Mouse (Mus musculus) neural tube, embryonic 12.5 days (tissue): ENCODE data around the gene Ube3b. TPM values are rescaled to one million over a fixed set of nuclear protein-coding genes. Genes with fewer than 3 reads are reported as not detected.

Source experiments
- ATAC-seq: fragments of 200-750 bp; cut with Nextera tagmentation; 2 replicates; pipeline ENCODE4 v1.8.0; 2017; ENCODE audit warnings: low read depth, mild to moderate bottlenecking, moderate TSS enrichment, moderate library complexity; ENCODE audit not compliant: low FRiP score
- H3K27ac ChIP-seq: fragments of 300-500 bp; sonication (generic); 2 replicates; pipeline ENCODE4 v1.5.1; 2016
- H3K27me3 ChIP-seq: fragments of 300-500 bp; sonication (generic); replicated peaks from 2 replicates; pipeline ENCODE4 v1.6.1; 2016; ENCODE audit warnings: mild to moderate bottlenecking
- H3K36me3 ChIP-seq: fragments of 300-500 bp; sonication (generic); 2 replicates; pipeline ENCODE4 v1.6.1; 2016; ENCODE audit warnings: mild to moderate bottlenecking
- H3K4me1 ChIP-seq: fragments of 300-500 bp; sonication (generic); 2 replicates; pipeline ENCODE4 v1.6.1; 2016
- H3K4me2 ChIP-seq: fragments of 300-500 bp; sonication (generic); replicated peaks from 2 replicates; pipeline ENCODE4 v1.6.1; 2016; ENCODE audit warnings: mild to moderate bottlenecking
- H3K4me3 ChIP-seq: fragments of 300-500 bp; sonication (generic); 2 replicates; pipeline ENCODE4 v1.5.1; 2016
- H3K9ac ChIP-seq: fragments of 300-500 bp; sonication (generic); 2 replicates; pipeline ENCODE4 v1.6.1; 2016; ENCODE audit warnings: mild to moderate bottlenecking
- H3K9me3 ChIP-seq: fragments of 300-500 bp; sonication (generic); 2 replicates; pipeline ENCODE4 v1.6.1; 2016; ENCODE audit warnings: mild to moderate bottlenecking
- WGBS: fragments of 180-500 bp; shearing (Covaris S2); methylation state at CpG from one replicate; pipeline ENCODE4 v1.1.7; 2016; 5-methylcytosine and 5-hydroxymethylcytosine counted together
- polyA plus RNA-seq: library from polyadenylated mRNA; unstranded; fragments of >200 nt; fragmentation: Nextera tagmentation; extraction: Ambion mirVana; gene quantifications from 2 replicates; pipeline ENCODE4 v1.2.1, GENCODE M21; 2016

Ube3b gene
- polyA plus RNA-seq, 1 experiment from 2014 or later, result 55.0 TPM

DNA sequence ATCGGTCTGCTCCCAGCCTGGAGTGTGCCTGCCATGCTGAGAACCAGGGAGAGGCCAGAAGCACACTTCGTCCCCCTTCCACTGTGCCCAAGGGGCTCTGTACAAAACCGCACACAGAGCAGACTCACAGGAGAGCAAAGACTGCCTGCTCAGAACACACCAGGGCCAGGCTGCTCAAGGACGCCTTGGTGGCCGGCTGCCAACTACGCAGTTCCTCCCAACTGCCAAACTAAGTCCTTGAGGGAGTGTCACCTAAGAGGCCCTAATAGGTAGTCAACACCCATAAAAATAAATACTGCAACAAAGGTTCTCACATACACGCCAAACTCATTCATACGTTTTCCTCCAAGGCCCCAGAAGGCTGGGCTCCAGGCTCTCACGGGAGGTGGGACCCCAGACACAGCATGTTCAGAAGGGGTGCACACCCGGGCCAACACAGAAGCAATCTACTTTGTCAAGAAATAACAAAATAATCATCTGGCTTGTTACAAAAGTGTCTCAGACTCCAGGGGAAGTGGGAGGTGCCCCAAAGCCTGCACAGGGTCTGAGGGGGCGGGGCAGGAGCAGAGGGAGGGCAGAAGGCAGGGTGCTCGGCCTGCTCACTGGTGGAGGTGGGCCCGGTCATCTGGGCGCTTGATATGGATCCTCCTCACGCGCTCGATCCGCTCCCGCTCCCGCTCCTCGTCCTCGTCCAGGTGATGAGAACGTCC is 15.2 kb upstream of the Ube3b start:
- no peak overlapping the region for H3K4me2 ChIP-seq
- no peak overlapping the region for H3K9ac ChIP-seq
- H3K4me3 ChIP-seq, result no peak overlapping the region
- H3K27ac ChIP-seq, result no peak overlapping the region
- H3K4me1 ChIP-seq, result peaks cover 9% of the 10 kb centered on the region; the same call in 1 of the 2 replicates
- no peaks in the 10 kb centered on the region for H3K9me3 ChIP-seq
- no peaks in the 10 kb centered on the region for H3K27me3 ChIP-seq
- 91% methylated on average over 23 of the region's 23 CpGs for WGBS
- no peak for ATAC-seq
- peaks cover 95% of the 10 kb centered on the region for H3K36me3 ChIP-seq

DNA sequence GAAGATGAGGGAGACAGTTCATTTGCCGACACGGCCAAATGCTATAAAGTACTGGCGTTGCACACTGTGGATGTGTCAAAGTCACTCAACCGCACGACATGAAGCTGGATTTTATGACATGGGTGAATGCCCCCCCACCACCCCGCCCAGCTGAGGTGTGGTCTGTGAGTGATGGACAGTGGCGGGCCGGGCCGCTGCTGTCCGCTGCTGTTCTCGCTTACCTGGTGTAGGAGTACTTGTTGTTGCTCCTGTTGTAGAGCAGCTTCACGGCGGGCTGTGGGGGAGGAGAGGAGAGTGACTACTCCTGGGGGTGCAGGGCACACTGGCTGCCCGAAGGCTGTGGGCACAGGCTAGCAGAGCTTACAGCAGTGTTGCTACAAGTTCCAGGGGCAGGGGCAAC is 12.3 kb upstream of the Ube3b start:
- WGBS, result 91% methylated on average over 14 of the region's 14 CpGs
- no peak overlapping the region for H3K4me3 ChIP-seq
- no peak overlapping the region for H3K9ac ChIP-seq
- H3K9me3 ChIP-seq, result no peaks in the 10 kb centered on the region
- no peaks in the 10 kb centered on the region for H3K27me3 ChIP-seq
- peaks cover 16% of the 10 kb centered on the region for H3K4me1 ChIP-seq
- peaks cover 99% of the 10 kb centered on the region for H3K36me3 ChIP-seq
- no peak for ATAC-seq
- no peak overlapping the region for H3K27ac ChIP-seq
- no peak overlapping the region for H3K4me2 ChIP-seq

DNA sequence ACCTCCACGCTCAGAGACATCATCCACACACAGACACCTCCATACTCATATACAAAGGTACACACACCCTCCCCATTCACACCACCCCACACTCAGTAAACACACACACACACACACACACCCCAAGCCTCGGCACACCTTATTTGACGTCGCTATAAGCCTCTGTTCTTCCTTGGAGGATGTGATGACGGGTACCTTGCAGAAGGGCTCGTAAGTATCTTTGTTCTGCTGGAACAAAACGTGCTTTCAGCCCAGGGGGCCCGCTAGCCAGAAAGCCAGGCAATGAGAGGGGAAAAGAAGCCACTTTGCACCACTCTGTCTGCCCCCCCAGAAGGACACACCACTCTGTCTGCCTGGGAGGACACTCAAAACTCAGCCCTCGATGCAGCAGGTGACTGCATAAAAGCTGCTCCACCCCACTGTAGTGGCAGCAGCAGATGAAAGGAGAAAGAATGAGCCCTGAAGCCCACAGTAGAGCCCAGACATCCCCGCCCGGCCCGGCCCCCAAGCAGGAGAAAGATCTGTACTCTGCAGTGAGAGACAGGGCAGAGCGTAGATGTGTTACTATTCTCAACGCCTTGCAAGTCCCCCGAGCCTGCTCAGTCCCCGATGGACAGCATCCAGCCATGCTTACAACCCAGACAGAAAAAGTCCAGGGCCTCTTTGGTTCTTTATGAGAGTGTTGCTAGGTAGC is 11.5 kb upstream of the Ube3b start:
- Histone ChIP-seq H3K4me3 (no peak overlapping the region), H3K36me3 (peaks cover 99% of the 10 kb centered on the region), H3K9ac (no peak overlapping the region), H3K4me1 (peaks cover 19% of the 10 kb centered on the region), H3K27me3 (no peaks in the 10 kb centered on the region), H3K4me2 (no peak overlapping the region), H3K27ac (no peak overlapping the region), H3K9me3 (no peaks in the 10 kb centered on the region)
- ATAC-seq, result no peak
- 87% methylated on average over 16 of the region's 16 CpGs for WGBS

DNA sequence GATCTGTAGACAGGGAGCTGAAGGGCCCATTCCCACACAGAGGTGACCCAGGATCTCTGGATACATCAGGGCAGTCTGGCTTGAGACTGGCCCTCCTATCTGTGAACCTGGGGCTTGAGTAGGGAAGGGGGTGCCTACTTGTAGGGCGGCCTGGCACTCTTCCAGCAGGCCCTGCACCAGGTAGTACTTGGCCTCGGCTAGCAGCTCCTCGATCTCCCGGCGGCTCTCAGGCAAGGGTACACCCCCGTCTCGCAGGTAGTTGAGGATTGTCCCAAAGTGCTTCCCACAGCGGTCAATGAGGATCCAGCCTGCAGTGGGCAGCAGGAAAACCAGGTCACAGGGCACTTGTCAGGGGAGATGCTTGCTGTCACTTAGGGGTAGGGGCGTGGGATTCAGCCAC is 10.5 kb upstream of the Ube3b start:
- Histone ChIP-seq H3K4me3 (no peak overlapping the region), H3K4me1 (peaks cover 23% of the 10 kb centered on the region), H3K4me2 (no peak overlapping the region), H3K9me3 (no peaks in the 10 kb centered on the region), H3K9ac (no peak overlapping the region), H3K27ac (no peak overlapping the region), H3K27me3 (no peaks in the 10 kb centered on the region), H3K36me3 (peaks cover 99% of the 10 kb centered on the region)
- WGBS, result 94% methylated on average over 9 of the region's 9 CpGs
- ATAC-seq, result no peak

DNA sequence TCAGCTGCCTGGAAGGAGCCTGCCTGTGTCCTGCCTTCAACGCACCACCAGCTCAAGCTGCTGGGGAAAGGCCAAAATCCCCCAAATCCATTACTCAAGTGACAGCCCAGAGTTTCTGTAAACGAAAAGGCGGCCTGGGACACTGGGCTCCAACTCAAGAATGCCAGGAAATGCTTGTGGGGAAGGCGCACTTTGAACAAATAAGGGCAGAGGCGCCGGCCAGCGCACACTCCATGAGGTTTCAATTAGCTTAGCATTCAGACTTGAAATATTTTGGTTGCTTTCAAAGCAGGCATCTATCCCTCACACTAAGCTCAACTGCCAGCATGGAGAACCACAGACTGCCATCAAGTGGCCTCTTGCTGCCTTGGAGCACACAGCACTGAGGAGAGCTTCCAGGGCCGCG is 10.0 kb upstream of the Ube3b start:
- 0 out of 2 replicates have a peak overlapping the region, but pooled peaks have one; percentile 1 for H3K4me2 ChIP-seq
- H3K4me1 ChIP-seq, result peaks cover 23% of the 10 kb centered on the region
- H3K27ac ChIP-seq, result no peak overlapping the region
- H3K9me3 ChIP-seq, result no peaks in the 10 kb centered on the region
- H3K36me3 ChIP-seq, result peaks cover 99% of the 10 kb centered on the region
- no peak overlapping the region for H3K9ac ChIP-seq
- no peak for ATAC-seq
- WGBS, result 76% methylated on average over 9 of the region's 9 CpGs
- H3K4me3 ChIP-seq, result no peak overlapping the region
- H3K27me3 ChIP-seq, result no peaks in the 10 kb centered on the region

DNA sequence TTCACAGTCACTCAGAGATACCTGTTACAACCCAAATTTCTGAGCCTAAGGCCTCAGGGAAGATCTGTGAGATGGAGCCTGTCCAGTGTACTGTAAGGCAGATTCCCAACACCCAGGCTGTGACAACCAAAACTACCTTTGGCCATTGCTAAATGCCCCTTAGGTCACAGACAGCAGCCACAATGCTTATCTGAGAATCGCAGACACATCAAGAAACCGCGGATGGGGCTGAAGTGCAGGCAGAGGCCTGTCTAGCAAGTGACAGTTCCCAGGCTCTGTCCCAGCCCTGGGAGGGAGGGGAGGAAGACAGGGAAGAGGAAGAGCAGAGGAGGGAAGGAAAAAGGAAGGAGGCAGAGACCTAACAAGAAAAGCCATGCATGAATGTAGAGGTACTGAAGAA is 9.1 kb upstream of the Ube3b start:
- H3K4me3 ChIP-seq, result no peak overlapping the region
- H3K27me3 ChIP-seq, result no peaks in the 10 kb centered on the region
- no peaks in the 10 kb centered on the region for H3K9me3 ChIP-seq
- no peak overlapping the region for H3K4me2 ChIP-seq
- H3K9ac ChIP-seq, result no peak overlapping the region
- peaks cover 97% of the 10 kb centered on the region for H3K36me3 ChIP-seq
- peaks cover 23% of the 10 kb centered on the region for H3K4me1 ChIP-seq
- 91% methylated on average over 3 of the region's 3 CpGs for WGBS
- H3K27ac ChIP-seq, result no peak overlapping the region
- ATAC-seq, result no peak

DNA sequence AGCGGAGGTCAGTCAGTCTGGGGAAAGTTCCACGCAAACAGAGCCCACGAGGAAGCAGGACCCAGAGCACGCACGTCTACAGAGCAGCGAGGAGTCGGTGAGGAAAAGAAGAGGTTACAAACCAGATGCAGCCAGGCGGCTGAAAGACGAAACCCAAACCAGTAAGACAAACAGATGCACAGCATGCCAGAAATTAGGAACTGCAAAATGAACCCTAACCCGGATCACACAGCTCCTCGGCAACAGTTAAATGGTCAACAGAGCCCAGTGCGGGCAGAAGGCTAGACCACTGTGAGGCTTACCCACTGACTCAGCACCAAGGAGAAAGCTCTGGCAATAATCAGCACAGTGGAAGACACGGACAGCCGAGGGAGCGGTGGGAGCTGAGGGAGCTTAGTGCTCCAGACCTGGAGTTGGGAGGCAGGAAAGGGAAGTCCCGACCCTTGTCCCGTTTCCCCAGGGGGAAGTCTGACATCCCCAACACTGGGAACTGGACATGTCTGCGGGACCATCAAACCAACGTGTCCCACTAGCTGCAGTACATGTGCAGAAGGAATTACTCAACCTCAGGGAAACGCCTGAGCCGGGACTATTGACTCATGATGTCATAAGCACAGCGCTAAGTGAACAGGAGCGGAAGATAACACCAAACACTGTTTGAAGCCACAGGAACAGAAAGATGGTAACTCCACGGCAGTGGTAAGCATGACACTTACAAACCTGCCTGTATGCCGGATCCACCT is 8.5 kb upstream of the Ube3b start:
- Histone ChIP-seq H3K27me3 (no peaks in the 10 kb centered on the region), H3K36me3 (peaks cover 91% of the 10 kb centered on the region), H3K27ac (no peak overlapping the region), H3K4me3 (no peak overlapping the region), H3K9me3 (no peaks in the 10 kb centered on the region), H3K9ac (no peak overlapping the region), H3K4me2 (no peak overlapping the region), H3K4me1 (peaks cover 25% of the 10 kb centered on the region)
- WGBS, result 74% methylated on average over 25 of the region's 25 CpGs
- no peak for ATAC-seq

DNA sequence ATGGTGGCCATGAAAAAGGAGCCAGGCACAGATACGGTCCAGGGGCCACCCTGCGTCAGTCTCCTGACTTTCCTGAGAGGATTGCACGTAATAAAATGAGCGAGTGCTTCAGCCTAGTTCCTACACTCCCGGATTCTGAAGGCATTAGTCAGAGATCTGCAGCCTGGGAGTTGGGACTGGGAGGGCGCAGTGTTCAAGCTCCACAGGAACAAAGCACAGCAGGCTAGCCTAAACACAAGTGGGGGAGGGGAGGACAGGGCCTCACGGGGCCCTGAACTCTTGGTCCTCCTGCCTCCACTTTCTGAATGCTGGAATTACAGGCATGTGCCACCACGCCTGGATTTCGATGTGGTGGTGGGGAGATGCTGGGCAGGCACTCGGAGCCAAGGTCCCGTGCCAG is 7.8 kb upstream of the Ube3b start:
- Histone ChIP-seq H3K4me3 (no peak overlapping the region), H3K9me3 (no peaks in the 10 kb centered on the region), H3K36me3 (peaks cover 85% of the 10 kb centered on the region), H3K4me1 (peaks cover 31% of the 10 kb centered on the region), H3K9ac (no peak overlapping the region), H3K27ac (no peak overlapping the region), H3K27me3 (no peaks in the 10 kb centered on the region), H3K4me2 (no peak overlapping the region)
- WGBS, result 24% methylated on average over 11 of the region's 11 CpGs
- no peak for ATAC-seq

DNA sequence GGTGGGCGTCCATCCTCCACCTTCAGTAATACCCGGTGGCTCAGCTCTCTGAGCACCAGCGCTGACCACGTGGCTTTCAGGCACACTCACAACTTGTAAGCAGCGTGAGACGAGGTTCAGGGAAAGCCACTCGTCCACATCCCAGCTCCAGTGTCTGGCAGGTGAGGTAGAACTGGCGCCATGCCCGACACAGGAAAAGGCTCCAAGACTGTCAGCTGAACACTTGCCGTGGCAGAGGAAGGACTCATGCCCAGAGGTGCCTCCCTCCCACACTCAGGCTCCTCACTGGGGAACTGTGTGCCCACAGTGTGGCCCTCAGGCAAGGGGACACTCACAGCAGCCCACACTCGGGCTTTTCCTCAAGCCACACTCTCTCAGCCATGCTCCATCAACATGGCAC is 7.2 kb upstream of the Ube3b start:
- 78% methylated on average over 11 of the region's 11 CpGs for WGBS
- H3K4me1 ChIP-seq, result peaks cover 38% of the 10 kb centered on the region
- no peaks in the 10 kb centered on the region for H3K9me3 ChIP-seq
- no peak overlapping the region for H3K4me3 ChIP-seq
- ATAC-seq, result no peak
- no peak overlapping the region for H3K27ac ChIP-seq
- no peak overlapping the region for H3K4me2 ChIP-seq
- H3K36me3 ChIP-seq, result peaks cover 79% of the 10 kb centered on the region
- no peak overlapping the region for H3K9ac ChIP-seq
- H3K27me3 ChIP-seq, result no peaks in the 10 kb centered on the region

DNA sequence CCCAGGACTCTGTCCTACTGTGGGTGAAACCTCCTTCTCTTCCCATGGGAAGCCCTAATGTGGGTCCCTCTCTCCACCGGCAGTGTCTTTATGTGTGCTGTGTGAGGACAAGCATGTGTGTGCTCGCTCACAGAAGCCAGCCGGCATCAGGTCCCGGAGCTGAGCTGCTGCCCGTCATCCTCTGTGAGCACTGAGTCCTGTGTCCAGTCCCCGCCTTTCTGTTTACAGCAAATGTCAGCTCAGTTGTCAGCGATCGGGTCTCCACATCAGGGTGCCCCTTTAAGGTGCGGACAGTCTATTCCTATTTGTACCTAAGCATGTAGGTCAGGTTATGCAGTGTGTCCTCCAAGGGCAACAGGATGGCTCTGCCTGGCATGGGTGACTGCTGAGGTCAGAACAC is 6.8 kb upstream of the Ube3b start:
- Histone ChIP-seq H3K4me3 (no peak overlapping the region), H3K9ac (no peak overlapping the region), H3K9me3 (no peaks in the 10 kb centered on the region), H3K27ac (no peak overlapping the region), H3K27me3 (no peaks in the 10 kb centered on the region), H3K4me1 (peaks cover 41% of the 10 kb centered on the region), H3K4me2 (no peak overlapping the region), H3K36me3 (peaks cover 75% of the 10 kb centered on the region)
- 94% methylated on average over 9 of the region's 9 CpGs for WGBS
- ATAC-seq, result no peak

DNA sequence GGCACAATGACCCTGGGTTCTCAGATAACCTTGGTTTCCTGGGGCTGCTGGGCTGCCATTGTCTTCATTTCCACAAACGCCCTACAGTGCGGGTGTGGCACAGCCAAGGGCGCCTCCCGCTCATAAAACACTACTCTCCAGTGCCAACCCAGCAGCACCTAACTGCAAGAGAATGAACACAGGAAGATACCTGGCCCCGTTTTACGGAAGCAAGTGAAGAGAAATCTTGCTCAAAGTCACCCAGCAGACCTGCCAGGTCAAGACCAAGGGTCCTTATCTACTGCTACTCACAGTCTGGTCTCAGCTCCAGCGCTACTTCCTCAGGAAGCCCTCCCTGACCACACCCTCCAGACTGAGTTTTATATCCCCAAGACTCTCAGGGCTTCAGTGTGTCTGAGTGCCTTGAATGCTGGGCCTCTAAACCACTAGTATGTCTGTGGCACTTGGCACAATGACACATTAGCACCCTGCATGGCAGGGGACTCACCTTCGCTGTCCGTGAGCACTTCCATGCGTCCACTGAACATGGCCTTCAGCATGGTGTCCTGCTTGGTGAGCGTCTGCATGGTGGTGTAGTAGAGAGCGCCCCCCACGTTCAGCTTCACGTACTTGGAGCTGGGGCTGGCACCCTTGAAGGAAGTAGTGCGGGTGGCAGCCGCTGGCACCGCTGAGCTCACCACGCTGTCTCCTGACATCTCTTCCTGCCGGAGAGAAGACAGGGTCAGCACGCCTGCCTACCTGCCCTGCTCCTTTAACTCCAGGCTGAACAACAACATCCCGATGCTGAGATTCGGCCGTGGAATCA is 5.8 kb upstream of the Ube3b start:
- no peak for ATAC-seq
- Histone ChIP-seq H3K27me3 (no peaks in the 10 kb centered on the region), H3K4me3 (no peak overlapping the region), H3K27ac (no peak overlapping the region), H3K9me3 (no peaks in the 10 kb centered on the region), H3K9ac (no peak overlapping the region; the same call in 1 of the 2 replicates), H3K4me2 (no peak overlapping the region), H3K4me1 (peaks cover 48% of the 10 kb centered on the region), H3K36me3 (peaks cover 64% of the 10 kb centered on the region)
- 89% methylated on average over 23 of the region's 23 CpGs for WGBS
